Mouse (Mus musculus): ENCODE data around the gene Spag9.

GRCm38 (mm10) chr11:93995720-93996305, at the start of gene Spag9:
- no peak for TF ChIP-seq CTCF (IDR thresholded peaks at IDR 0.05)
- peak; percentile 68 for TF ChIP-seq EP300 (IDR thresholded peaks at IDR 0.05)
